Mouse (Mus musculus): ENCODE results near the gene Tmem37. TPM values are rescaled to one million over a fixed set of nuclear protein-coding genes. Genes with fewer than 3 reads are reported as not detected.

Gene Tmem37
- total RNA-seq, 2 experiments from 2014 or later: 1.1 TPM

DNA sequence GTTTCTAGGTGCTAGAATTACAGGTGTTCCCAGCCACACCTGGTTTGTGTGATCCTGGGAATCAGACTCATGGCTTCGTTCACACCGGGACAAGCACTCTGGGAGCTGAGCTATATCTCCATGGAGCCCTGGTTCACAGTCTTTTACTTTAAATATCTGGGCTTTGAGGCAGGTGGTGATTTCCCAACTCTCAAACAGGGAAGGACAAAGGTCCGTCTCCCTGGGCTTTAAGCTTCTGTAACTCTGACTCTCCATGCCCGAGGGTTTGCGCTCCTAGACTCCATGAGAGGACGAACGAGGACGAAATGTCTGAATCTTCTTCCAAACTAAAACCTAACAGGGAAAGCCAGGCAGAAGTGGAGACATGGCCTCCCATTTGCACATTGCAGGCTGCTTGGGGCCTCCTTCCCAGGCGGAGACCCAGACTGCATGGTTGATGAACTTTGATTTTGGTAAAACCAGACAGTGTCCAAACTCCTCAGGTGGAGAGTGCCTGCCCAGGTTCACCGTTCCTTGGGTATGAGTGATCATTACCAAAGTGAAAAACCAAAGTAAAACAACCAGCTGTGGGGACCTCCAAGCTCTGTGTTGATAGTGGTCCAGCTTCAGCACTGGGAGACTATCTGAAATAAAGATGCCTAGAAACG, 9.7 kb downstream of the Tmem37 start:
- intact Hi-C loops (cut with DNase I): no loop called here

DNA sequence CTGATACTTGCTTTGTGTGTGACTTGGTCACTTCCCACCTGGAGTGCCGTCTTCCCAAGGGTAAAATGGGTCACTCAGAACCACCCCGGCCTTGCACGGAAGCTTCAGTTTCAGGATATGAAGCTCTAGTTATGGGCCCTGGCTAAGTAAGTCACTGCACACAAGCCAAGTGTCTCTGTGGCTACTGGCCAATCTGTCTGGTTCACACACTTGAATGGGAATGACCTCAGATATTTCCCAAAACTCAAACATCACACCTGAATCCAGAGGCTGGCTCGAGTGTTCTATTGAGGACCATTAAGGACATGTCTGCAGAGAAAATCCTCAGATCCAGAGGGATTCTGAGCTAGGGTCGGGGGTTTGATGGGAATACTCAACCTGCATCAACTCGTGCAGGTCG, 11.6 kb downstream of the Tmem37 start:
- DNase-seq (ENCODE audit: low spot score in 2 of 2): no peak
- intact Hi-C loops (cut with DNase I): no loop called here

More for the DNA sequence above, 9.7 kb downstream of the Tmem37 start:
- DNase-seq (ENCODE audit: low spot score in 2 of 2): no peak

DNA sequence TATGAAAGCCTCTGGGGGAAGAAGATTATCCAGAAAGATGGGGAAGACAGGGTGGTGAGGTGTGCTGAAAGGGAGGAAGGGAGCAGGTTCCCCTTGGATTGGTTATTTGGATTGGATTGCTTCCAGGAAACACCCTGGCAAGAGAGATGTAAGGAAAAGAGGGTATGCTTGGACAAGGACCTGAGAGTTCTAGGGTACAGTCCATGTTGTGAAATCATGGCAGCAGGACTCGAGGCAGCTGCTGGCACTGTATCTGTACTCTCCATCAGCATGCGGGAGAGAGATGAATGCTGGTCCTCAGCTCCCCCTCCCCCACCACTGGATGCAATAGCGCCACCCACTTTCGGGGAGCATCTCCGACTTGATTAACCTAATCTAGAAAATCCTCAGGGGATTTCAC, 13.2 kb downstream of the Tmem37 start:
- intact Hi-C loops (cut with DNase I): no loop called here

GRCm38 (mm10) chr1:120057674-120058430, 16.0 kb downstream of the Tmem37 start:
- intact Hi-C loops (cut with DNase I): no loop called here
- no peak for DNase-seq (ENCODE audit: low spot score in 2 of 2)

More for the DNA sequence above, 13.2 kb downstream of the Tmem37 start:
- no peak for DNase-seq (ENCODE audit: low spot score in 2 of 2)

DNA sequence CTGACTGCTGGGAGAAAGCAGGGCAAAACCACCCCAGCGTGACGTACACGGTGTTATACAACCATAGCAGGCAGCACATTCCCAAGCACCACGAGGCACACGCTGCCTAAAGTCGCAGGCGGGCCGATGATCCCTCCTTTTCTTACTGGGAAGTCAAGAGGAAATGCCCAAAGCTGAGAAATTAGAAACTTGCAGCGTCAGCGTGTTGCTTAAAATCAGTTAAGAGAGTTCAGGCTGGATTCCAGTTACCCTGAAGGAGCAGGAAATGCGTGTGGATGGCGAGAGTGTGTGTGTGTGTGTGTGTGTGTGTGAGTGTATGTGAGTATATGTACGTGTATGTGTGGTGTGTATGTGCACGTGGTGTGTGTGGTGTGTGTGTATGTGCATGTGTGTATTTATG, 16.8 kb downstream of the Tmem37 start:
- intact Hi-C loops (cut with DNase I): no loop called here
- peak; percentile 20 to 21 for DNase-seq (ENCODE audit: low spot score in 2 of 2)

DNA sequence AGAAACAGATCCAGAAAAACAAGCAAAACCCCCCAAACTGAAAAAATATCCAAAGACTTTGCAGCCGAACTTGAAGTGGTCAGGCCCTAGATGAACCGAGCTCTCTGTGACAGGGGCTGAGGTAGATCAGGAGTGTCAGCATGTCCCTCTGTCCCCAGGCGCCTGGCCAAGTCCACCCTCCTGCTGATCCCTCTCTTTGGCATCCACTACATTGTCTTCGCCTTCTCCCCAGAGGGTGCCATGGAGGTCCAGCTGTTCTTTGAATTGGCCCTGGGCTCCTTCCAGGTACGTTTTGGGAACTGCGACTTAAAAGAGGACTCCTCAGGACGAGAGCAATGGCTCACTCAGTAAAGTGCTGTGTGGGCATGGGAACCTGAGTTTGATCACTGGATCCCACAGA, 17.6 kb downstream of the Tmem37 start:
- no peak for DNase-seq (ENCODE audit: low spot score in 2 of 2)
- intact Hi-C loops (cut with DNase I): no loop called here

GRCm38 (mm10) chr1:120055475-120055874, 18.4 kb downstream of the Tmem37 start:
- intact Hi-C loops (cut with DNase I): no loop called here
- DNase-seq (ENCODE audit: low spot score in 2 of 2): no peak

- no peak for DNase-seq (ENCODE audit: low spot score in 2 of 2)
- intact Hi-C loops (cut with DNase I): no loop called here
Measured at GRCm38 (mm10) chr1:120054997-120055396, 18.9 kb downstream of the Tmem37 start.

GRCm38 (mm10) chr1:120051070-120051469, 22.8 kb downstream of the Tmem37 start:
- intact Hi-C loops (cut with DNase I): no loop called here

GRCm38 (mm10) chr1:120047325-120047724, 26.5 kb downstream of the Tmem37 start:
- intact Hi-C loops (cut with DNase I): no loop called here
- no peak for DNase-seq (ENCODE audit: low spot score in 2 of 2)

More at GRCm38 (mm10) chr1:120051070-120051469, 22.8 kb downstream of the Tmem37 start:
- DNase-seq (ENCODE audit: low spot score in 2 of 2): no peak

- no peak for DNase-seq (ENCODE audit: low spot score in 2 of 2)
- intact Hi-C loops (cut with DNase I): no loop called here
Measured at GRCm38 (mm10) chr1:120044584-120044983, 29.3 kb downstream of the Tmem37 start.

- DNase-seq (ENCODE audit: low spot score in 2 of 2): no peak
- intact Hi-C loops (cut with DNase I): no loop called here
Measured at GRCm38 (mm10) chr1:120042421-120042820, 31.5 kb downstream of the Tmem37 start.

GRCm38 (mm10) chr1:120038594-120038993, 35.3 kb downstream of the Tmem37 start:
- no peak for DNase-seq (ENCODE audit: low spot score in 2 of 2)
- intact Hi-C loops (cut with DNase I): loop anchor here (10.0 kb wide), 1 partner anchor 116 kb away; no protein-coding TSS in a partner anchor

DNA sequence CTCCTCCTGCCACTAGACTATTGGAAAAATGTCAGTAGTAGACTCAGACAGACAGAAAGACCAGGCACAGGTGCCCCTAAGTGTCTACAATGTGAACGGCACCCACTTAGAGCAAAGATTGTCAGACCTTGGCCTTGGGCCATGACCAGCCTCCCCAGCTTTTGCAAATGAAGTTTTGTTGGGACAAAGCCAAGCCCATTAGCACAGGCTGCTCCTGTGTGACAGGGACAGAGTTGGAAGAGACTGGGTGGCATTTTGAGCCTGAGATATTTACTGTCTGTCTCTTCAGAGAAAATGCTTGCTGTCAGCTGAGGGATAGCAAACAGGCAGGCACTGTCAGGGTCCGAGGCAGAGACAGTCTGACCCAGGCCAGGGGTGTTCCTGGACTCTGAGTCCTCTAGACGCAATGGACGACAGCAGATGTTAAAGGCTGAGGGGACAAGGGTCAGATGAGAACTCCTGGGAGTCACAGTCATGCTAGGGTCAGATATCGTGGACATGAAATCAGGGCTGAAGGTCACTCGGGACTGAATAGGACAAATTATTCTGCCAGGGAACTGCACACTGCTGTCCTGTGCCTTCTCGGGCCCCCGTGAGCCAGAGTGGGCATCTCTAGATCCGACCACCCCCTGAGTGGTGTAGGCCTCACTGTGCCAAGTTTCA, 36.7 kb downstream of the Tmem37 start:
- DNase-seq (ENCODE audit: low spot score in 2 of 2): no peak
- intact Hi-C loops (cut with DNase I): loop anchor here (10.0 kb wide), 1 partner anchor 118 kb away; no protein-coding TSS in a partner anchor

- intact Hi-C loops (cut with DNase I): loop anchor here (10.0 kb wide), 1 partner anchor 119 kb away; no protein-coding TSS in a partner anchor
- DNase-seq (ENCODE audit: low spot score in 2 of 2): no peak
Measured at GRCm38 (mm10) chr1:120035456-120036034, 38.3 kb downstream of the Tmem37 start.

DNA sequence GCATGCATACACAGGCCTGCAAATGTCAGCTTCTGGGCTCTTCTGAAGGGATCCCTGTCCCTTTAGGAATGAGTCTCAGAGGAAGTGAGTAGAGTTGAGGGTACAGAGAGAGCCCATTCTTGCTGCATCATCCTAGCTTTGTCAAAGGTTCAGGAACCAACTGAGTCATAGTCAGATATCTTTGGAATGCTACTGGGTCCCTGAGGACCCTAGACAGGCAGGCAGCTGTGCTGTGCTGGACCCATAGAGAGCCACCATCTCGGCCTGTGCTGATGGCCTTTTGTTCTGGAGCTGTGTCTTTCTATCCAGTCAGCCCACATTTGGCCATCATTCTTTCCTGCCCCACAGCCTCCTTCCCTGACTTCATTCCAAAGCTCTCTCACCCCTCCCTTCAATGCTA, 39.1 kb downstream of the Tmem37 start:
- intact Hi-C loops (cut with DNase I): loop anchor here (10.0 kb wide), 1 partner anchor 120 kb away; no protein-coding TSS in a partner anchor

GRCm38 (mm10) chr1:120033469-120033854, 40.4 kb downstream of the Tmem37 start:
- DNase-seq (ENCODE audit: low spot score in 2 of 2): no peak
- intact Hi-C loops (cut with DNase I): loop anchor here (1.0 to 10.0 kb wide), 2 partner anchors 60 to 121 kb away; no protein-coding TSS in a partner anchor

More for the DNA sequence above, 39.1 kb downstream of the Tmem37 start:
- DNase-seq (ENCODE audit: low spot score in 2 of 2): no peak

DNA sequence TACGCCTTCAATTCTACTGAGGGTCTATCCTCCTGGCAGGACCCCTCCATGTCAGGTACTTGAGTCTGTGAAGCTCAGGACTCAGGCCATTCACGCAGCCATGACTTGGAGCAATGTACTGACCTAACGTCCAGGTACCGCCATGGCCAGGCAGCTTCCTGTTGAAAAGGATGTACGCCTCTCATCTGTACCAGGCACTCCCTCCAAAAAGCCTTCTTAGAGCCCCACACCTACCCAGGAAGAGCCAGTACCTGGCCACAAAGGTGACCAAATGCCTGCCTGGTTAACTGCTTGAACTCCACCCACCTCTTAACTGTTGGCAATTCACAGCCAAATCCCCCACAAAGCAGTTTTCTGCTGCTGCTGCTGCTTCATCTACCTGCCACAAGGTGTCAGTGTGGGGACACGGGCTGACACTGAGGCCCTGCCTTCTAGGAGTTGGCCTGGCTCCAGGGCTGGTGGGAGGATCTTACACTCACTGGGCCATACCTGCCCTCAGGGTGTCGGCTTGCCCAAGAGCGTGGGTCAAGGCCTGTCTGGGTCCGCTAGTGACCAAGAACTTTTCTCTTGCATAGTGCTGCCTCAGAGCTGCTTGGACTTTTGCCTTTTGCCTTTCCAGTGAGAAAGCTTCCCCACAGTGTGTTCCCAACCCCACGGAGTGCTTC, 40.9 kb downstream of the Tmem37 start:
- intact Hi-C loops (cut with DNase I): loop anchor here (1.0 to 10.0 kb wide), 2 partner anchors 60 to 122 kb away; no protein-coding TSS in a partner anchor
- DNase-seq (ENCODE audit: low spot score in 2 of 2): peak; percentile 57 to 70

GRCm38 (mm10) chr1:120030474-120030873, 43.4 kb downstream of the Tmem37 start:
- intact Hi-C loops (cut with DNase I): loop anchor here (10.0 kb wide), 1 partner anchor 124 kb away; no protein-coding TSS in a partner anchor
- no peak for DNase-seq (ENCODE audit: low spot score in 2 of 2)
